Mouse (Mus musculus): ENCODE measurements around the gene Ttc39b.

The Ttc39b gene

GRCm38 (mm10) chr4:83216381-83216780 is 107.7 kb downstream of the Ttc39b start:
- no peaks in the 10 kb centered on the region for H3K27me3 ChIP-seq (ENCODE audit: control insufficient read depth, insufficient read depth, low read length, poor library complexity, severe bottlenecking)
- DNase-seq (ENCODE audit: low read depth, low spot score) = no peak
- no peaks in the 10 kb centered on the region for H3K36me3 ChIP-seq (ENCODE audit: control insufficient read depth, insufficient read depth, low read length, poor library complexity, severe bottlenecking)

GRCm38 (mm10) chr4:83215776-83216175 is 108.3 kb downstream of the Ttc39b start:
- Histone ChIP-seq H3K27me3 (ENCODE audit: control insufficient read depth, insufficient read depth, low read length, poor library complexity, severe bottlenecking) (no peaks in the 10 kb centered on the region), H3K36me3 (ENCODE audit: control insufficient read depth, insufficient read depth, low read length, poor library complexity, severe bottlenecking) (no peaks in the 10 kb centered on the region)
- no peak for DNase-seq (ENCODE audit: low read depth, low spot score)

GRCm38 (mm10) chr4:83214822-83215558 is 109.1 kb downstream of the Ttc39b start:
- Histone ChIP-seq H3K27me3 (ENCODE audit: control insufficient read depth, insufficient read depth, low read length, poor library complexity, severe bottlenecking) (no peaks in the 10 kb centered on the region), H3K36me3 (ENCODE audit: control insufficient read depth, insufficient read depth, low read length, poor library complexity, severe bottlenecking) (no peaks in the 10 kb centered on the region)
- no peak for DNase-seq (ENCODE audit: low read depth, low spot score)

- DNase-seq (ENCODE audit: low read depth, low spot score) = no peak
- Histone ChIP-seq H3K36me3 (ENCODE audit: control insufficient read depth, insufficient read depth, low read length, poor library complexity, severe bottlenecking) (no peaks in the 10 kb centered on the region), H3K27me3 (ENCODE audit: control insufficient read depth, insufficient read depth, low read length, poor library complexity, severe bottlenecking) (no peaks in the 10 kb centered on the region)
Measured at GRCm38 (mm10) chr4:83213752-83214151, 110.3 kb downstream of the Ttc39b start.

GRCm38 (mm10) chr4:83211709-83212108 is 112.3 kb downstream of the Ttc39b start:
- Histone ChIP-seq H3K36me3 (ENCODE audit: control insufficient read depth, insufficient read depth, low read length, poor library complexity, severe bottlenecking) (no peaks in the 10 kb centered on the region), H3K27me3 (ENCODE audit: control insufficient read depth, insufficient read depth, low read length, poor library complexity, severe bottlenecking) (no peaks in the 10 kb centered on the region)
- DNase-seq (ENCODE audit: low read depth, low spot score) = no peak

- Histone ChIP-seq H3K27me3 (ENCODE audit: control insufficient read depth, insufficient read depth, low read length, poor library complexity, severe bottlenecking) (no peaks in the 10 kb centered on the region), H3K36me3 (ENCODE audit: control insufficient read depth, insufficient read depth, low read length, poor library complexity, severe bottlenecking) (no peaks in the 10 kb centered on the region)
- no peak for DNase-seq (ENCODE audit: low read depth, low spot score)
Measured at GRCm38 (mm10) chr4:83210437-83210836, 113.6 kb downstream of the Ttc39b start.

- H3K27me3 ChIP-seq (ENCODE audit: control insufficient read depth, insufficient read depth, low read length, poor library complexity, severe bottlenecking) = no peaks in the 10 kb centered on the region
- DNase-seq (ENCODE audit: low read depth, low spot score) = no peak
- no peaks in the 10 kb centered on the region for H3K36me3 ChIP-seq (ENCODE audit: control insufficient read depth, insufficient read depth, low read length, poor library complexity, severe bottlenecking)
Measured at GRCm38 (mm10) chr4:83206803-83207586, 117.1 kb downstream of the Ttc39b start.

GRCm38 (mm10) chr4:83206416-83206802 is 117.6 kb downstream of the Ttc39b start:
- no peaks in the 10 kb centered on the region for H3K27me3 ChIP-seq (ENCODE audit: control insufficient read depth, insufficient read depth, low read length, poor library complexity, severe bottlenecking)
- no peaks in the 10 kb centered on the region for H3K36me3 ChIP-seq (ENCODE audit: control insufficient read depth, insufficient read depth, low read length, poor library complexity, severe bottlenecking)
- no peak for DNase-seq (ENCODE audit: low read depth, low spot score)

GRCm38 (mm10) chr4:83199391-83199790 is 124.7 kb downstream of the Ttc39b start:
- H3K27me3 ChIP-seq (ENCODE audit: control insufficient read depth, insufficient read depth, low read length, poor library complexity, severe bottlenecking) = no peaks in the 10 kb centered on the region
- DNase-seq (ENCODE audit: low read depth, low spot score) = no peak
- H3K36me3 ChIP-seq (ENCODE audit: control insufficient read depth, insufficient read depth, low read length, poor library complexity, severe bottlenecking) = no peaks in the 10 kb centered on the region

- H3K36me3 ChIP-seq (ENCODE audit: control insufficient read depth, insufficient read depth, low read length, poor library complexity, severe bottlenecking) = no peaks in the 10 kb centered on the region
- DNase-seq (ENCODE audit: low read depth, low spot score) = no peak
- H3K27me3 ChIP-seq (ENCODE audit: control insufficient read depth, insufficient read depth, low read length, poor library complexity, severe bottlenecking) = no peaks in the 10 kb centered on the region
Measured at GRCm38 (mm10) chr4:83198123-83198522, 125.9 kb downstream of the Ttc39b start.

GRCm38 (mm10) chr4:83189736-83190135 is 134.3 kb downstream of the Ttc39b start:
- Histone ChIP-seq H3K36me3 (ENCODE audit: control insufficient read depth, insufficient read depth, low read length, poor library complexity, severe bottlenecking) (no peaks in the 10 kb centered on the region), H3K27me3 (ENCODE audit: control insufficient read depth, insufficient read depth, low read length, poor library complexity, severe bottlenecking) (no peaks in the 10 kb centered on the region)
- no peak for DNase-seq (ENCODE audit: low read depth, low spot score)

GRCm38 (mm10) chr4:83187324-83187723 is 136.7 kb downstream of the Ttc39b start:
- H3K27me3 ChIP-seq (ENCODE audit: control insufficient read depth, insufficient read depth, low read length, poor library complexity, severe bottlenecking) = no peaks in the 10 kb centered on the region
- DNase-seq (ENCODE audit: low read depth, low spot score) = no peak
- no peaks in the 10 kb centered on the region for H3K36me3 ChIP-seq (ENCODE audit: control insufficient read depth, insufficient read depth, low read length, poor library complexity, severe bottlenecking)

GRCm38 (mm10) chr4:83186448-83186847 is 137.6 kb downstream of the Ttc39b start:
- H3K27me3 ChIP-seq (ENCODE audit: control insufficient read depth, insufficient read depth, low read length, poor library complexity, severe bottlenecking) = no peaks in the 10 kb centered on the region
- DNase-seq (ENCODE audit: low read depth, low spot score) = no peak
- no peaks in the 10 kb centered on the region for H3K36me3 ChIP-seq (ENCODE audit: control insufficient read depth, insufficient read depth, low read length, poor library complexity, severe bottlenecking)

GRCm38 (mm10) chr4:83183288-83183930 is 140.6 kb downstream of the Ttc39b start:
- no peak for DNase-seq (ENCODE audit: low read depth, low spot score)
- Histone ChIP-seq H3K27me3 (ENCODE audit: control insufficient read depth, insufficient read depth, low read length, poor library complexity, severe bottlenecking) (no peaks in the 10 kb centered on the region), H3K36me3 (ENCODE audit: control insufficient read depth, insufficient read depth, low read length, poor library complexity, severe bottlenecking) (no peaks in the 10 kb centered on the region)

Measured in splenic B cell, adult 2 months (primary cell).